Mouse (Mus musculus): ENCODE results near the gene Zfp775.
A peak's percentile ranks its signal among the peaks of the same experiment; 100 is the strongest.

Gene Zfp775

DNA sequence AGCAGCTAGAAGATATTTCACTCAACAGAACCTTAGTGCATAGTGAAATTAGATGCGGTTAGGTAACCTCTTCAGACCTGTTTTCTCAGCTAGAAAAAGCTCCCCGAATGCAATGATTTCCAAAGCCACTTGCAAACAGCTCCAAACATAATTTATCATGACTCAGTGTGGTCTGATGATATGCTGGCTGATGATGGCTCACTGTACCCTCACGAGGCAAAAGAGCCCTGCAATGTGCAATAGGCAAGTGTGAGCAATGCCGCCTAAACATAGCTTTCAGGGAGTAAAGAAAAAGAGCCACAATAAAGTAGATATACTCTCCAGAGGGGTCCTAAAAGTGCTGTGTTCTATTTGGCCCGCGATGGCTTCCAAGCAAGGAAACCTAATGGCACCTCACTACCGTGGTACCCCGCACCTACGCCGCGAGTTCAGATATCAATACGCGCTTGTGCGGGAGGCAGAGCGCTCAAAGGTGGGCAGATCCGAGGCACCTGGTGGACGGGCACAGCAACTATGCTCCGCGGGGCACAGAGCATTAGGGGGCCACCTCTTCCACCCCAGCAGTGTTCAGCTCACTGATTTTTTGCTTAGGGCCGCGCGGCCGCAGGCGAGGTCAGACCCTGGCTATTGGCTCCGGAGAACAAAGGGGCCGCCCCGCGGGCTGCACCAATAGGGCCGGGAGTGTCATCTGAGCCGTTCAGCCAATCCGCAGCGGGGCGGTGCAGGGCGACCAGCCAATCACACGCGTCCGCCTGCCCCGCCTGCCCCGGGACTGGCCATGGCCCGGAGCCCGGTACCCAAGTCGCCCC lies at the start of gene Zfp775:
TSS of gene Zfp775 (plus strand) at position 793 of the 809 bp plus-strand sequence.
- peak; percentile 99 for DNase-seq

DNA sequence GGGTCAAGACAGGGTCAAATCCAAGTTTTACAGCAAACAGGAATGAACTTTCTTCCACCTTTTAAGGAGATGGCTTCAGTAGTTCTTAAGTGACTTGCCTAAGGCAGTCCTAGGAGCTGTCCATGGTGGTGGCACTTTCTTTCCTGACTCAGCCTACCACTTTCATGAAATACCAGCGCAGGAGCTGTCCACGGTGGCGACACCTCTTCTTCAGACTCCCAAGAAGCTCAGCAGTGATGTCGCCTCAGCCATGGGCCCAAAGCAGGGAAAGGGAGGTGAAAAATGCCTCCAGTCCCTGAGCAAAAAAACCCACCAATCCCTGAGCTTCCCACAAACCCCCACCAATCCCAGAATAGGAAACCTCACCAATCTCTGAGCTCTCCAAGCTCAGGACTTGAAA lies 48.9 kb upstream of the Zfp775 start:
- no peak for DNase-seq

- DNase-seq = peak in 1 of 2 experiments; percentile 45
These were observed 48.0 kb upstream of the Zfp775 start for GRCm38 (mm10) chr6:48553819-48554218.

DNA sequence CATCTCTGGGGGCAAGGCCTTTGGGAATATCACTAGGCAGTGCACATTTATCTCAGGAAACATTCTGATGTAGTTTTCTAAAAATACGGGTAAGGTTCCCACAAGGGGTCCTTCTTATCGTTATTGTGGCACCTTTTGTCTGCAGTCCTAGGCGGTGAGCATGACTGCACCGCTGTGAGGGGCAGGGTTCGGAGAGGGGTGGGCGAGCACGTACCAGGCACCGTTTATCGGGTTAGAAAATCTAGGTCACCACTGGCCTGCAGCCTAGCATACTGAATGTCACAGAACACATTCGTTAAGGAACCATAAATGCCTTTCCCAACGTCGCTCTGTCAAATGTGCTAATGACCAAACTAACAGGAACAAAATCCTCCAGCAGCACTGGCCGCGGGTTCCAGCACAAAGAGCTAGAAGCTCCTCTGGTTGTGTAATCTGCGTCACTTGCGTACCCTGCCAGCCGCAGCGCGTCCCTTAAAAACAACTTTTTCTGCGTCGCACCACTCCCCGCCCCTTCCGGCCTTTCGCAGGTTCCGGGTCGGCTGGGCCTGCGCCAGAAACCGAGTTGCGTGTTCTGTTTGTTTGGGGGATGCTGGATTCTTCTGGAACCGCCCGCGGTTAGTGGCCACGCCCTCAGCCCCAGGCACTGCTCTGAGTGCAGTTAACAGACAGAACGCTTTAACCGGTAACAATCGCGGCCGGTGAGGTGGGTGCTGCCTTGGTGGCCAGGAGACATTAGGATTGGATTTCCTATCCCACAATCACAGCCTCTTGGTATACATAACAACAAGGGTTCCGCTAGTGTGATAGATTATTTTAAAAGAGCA lies 47.4 kb upstream of the Zfp775 start, which contains the start of gene Lrrc61:
TSS of gene Lrrc61 (plus strand) at position 517 of the 824 bp plus-strand sequence.
- peak; percentile 99 for DNase-seq

- DNase-seq = peak in 1 of 2 experiments; percentile 72
These were observed 46.6 kb upstream of the Zfp775 start for GRCm38 (mm10) chr6:48555104-48555890.

GRCm38 (mm10) chr6:48555956-48556355 lies 45.9 kb upstream of the Zfp775 start:
- no peak for DNase-seq

DNA sequence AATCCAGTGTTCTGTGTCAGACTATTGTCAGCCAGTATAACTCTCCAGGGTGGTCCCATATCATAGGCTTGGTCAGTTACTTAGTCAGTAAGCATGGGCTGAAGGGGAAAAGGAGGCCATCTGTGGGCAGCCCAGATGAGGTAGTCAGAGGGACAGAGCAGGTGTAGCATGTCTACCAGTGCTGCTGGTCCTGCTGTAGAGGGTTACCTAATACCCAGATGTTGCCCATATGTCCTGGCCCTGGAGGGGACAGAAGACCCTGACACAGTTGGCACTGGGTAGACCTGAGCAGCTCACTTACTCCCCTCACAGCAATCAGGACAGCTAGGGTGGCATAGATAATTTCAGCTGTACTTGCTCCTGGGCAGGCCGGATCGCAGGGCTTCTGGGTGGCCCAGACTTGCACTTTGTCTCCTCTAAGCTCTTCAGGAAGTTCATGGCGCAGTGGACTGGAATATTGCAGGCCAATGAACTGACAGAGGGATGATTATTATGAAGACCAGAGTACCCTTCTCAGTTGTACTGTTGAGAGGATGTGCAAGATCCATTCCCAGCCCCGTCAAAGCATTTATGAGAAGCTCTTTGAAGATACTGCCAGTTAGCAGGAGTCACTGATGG lies 36.1 kb upstream of the Zfp775 start:
- no peak for DNase-seq

DNA sequence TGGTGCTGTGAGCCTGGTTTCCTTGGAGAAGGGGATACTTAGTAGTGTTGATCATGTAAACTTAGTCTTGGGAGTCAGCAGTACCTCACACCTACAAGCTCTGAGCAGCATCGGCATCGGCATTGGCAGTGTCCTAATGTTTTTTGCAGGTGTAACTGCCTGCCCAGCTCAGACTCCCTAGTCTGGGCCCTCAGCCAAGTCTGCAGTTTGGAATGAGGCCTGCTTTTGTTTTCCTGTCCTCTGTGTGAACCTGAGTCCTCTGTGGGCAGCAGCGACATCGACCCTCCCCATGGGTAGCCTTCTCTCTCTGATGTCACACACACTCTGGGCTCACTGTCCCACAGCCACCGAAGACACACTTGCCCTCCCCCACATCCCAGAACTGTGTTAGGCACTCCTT lies 35.6 kb upstream of the Zfp775 start:
- DNase-seq = peak; percentile 68 to 78

DNA sequence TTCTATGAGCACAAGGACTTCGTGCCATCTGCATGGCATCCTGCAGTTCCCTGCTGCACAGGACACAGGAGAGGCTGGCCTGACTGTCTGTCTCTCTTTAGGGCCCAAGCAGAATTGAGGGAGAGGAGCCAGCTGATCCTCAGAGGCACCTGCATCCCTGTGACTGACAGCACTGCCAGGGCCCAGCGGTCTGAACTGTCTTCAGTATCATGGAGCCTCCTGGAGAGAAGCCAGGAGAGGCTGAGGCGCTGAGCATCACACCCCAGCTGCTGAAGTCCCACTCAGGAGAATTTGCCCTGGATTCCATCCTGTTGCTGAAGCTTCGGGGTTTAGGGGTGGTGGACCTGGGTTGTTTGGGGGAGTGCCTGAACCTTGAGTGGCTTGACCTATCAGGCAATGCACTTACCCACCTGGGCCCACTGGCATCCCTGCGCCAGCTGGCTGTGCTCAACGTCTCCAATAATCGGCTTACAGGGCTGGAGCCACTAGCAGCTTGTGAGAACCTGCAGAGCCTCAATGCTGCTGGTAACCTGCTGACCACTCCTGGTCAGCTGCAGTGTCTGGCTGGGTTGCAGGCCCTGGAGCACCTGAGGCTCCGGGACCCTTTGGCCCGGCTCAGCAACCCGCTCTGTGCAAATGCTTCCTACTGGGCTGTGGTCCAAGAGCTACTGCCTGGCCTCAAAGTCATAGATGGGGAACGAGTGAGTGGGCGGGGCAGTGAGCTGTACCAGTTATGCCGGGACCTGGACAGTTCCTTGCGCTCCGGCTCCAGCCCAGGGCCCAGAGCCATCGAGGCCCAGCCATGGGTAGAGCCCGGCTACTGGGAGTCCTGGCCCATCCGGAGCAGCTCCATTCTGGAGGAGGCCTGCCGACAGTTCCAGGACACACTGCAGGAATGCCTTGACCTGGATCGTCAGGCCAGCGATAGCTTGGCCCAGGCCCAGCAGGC lies 33.6 kb upstream of the Zfp775 start:
- peak; percentile 65 to 71 for DNase-seq

DNA sequence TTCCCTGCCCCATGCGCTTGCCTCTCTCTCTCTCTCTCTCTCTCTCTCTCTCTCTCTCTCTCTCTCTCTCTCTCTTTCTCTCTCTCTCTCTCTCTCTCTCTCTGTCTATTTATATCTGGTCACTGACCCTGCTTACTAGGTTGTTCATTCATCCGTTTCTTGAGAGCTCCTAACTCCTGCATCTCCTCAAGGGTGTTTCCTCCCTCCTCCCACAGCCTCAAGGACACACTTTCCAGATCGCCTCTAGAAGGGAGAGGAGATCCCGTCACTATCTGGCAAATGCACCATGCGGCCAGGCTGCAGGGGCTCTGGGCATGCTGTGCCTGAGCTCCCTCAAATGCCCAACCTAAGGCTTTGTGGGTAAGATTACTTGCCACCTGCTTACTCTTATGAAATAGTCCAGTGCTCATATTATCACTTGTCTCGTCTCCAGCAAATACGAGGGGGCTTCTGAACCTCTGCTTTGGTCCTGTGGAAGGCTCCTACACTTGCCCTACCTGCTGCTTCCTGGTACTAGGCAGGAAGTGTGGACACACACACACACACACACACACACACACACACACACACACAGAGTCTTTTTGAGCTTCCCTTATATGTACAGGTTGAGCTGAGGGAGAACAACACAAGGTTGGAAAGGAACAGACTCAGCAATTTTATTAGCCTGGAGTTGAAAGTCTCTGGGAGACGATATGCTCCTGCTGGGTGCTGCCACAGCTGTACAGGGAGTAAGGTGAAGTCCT lies 32.6 kb upstream of the Zfp775 start:
- DNase-seq = peak; percentile 25 to 30

DNA sequence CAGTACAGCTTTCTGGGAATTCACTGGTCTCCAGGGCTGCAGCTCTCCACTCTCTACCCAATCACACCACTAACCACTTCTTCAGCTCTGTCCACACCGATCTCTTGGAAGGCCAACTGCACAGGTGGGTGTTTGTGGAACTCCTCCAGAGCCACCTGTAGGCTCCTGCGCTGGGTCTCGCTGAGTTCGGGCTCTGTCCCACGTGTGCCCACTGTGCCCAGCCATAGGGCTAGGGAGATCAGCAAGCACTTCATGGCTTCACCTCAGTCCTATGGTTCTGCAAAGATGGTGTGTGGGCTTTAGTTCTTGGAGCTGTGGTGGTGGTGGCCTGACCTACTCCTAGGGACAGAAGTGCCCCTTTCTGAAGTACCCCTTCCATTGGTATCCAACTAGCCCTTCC lies 29.8 kb upstream of the Zfp775 start:
- DNase-seq = no peak

GRCm38 (mm10) chr6:48572572-48573061 lies 29.2 kb upstream of the Zfp775 start, which contains the start of gene Rarres2:
Gene Rarres2, minus strand, starts transcription at chr6:48572789.
- no peak for DNase-seq

- no peak for DNase-seq
These were observed 28.6 kb upstream of the Zfp775 start for GRCm38 (mm10) chr6:48573280-48573679.

DNA sequence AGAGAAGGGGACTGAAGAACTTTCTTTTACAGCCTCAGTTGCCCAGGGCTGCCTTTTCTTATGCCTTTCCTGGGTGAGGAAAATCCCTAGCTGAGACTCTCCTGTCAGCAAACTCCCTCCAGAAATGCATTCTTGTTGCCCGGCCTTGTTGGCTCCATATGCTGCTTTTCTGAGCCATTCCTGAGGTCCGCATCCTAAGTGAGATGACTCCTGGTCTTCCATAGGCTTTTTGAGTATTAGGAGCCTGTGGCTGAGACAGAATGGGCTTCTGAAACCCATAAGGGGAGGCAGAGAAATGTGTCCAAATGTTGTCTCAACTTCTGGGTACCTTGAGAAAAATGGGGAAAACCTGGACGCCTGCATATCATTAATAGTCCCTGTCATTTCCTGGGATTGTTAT lies 27.9 kb upstream of the Zfp775 start:
- no peak for DNase-seq

DNA sequence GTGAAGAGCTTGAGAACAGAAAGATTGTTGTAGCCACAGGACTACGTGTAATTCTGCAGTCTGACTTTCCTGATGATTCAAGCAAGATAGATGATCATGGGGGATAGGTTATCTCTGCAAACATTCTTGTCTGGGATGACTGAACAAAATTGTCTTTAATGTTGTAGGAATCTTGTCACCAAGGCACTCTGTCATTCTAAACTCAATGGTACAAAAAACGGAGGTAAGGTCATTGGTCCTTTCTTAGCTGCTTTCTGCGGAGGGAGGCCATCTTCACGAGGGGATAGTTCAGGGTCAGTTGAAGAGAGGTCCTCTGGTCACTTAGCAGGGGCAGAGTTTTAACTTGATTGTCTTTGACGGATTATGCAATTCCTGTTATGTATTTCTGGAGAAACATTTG lies 23.1 kb upstream of the Zfp775 start:
- no peak for DNase-seq

DNA sequence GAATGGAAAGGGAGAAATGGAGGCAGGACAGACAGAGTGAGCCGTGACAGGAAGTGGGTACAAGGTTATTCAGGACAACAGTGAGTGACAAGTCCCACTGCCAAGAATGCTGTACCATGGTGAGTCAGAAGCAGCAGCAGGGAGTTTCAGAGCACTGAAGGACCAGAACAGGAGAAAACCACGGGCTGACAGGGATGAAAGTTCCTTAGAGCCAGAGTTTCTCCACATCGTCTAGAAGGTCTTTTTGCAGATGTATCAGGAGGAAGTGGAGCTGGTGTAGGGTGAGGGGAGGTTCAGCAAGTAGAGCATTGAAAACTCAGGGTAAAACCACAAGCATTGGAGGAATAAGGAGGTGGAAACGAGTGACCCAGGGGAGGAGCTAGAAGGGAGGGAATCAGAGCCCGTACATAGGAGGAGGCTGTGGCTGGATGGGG lies 22.6 kb upstream of the Zfp775 start:
- DNase-seq = no peak

DNA sequence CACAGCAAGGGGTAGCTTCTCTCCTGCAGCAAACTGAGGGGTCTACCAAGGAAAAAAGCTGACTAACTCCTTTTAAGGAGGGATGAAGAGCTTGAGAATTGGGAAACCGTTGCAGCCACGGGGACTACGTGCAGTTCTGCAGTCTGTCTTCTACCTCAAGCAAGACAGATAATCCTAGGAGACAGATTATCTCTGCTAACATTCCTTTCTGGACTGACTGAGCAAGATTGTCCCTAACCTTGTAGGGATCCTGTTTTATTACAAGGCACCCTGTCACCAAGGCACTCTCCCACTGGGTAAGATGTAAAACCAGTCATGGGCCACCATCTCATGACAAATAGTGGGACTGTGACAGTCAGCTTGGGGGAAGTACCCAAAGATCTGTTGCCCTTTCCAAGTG lies 20.6 kb upstream of the Zfp775 start:
- DNase-seq = no peak

GRCm38 (mm10) chr6:48582037-48582436 lies 19.8 kb upstream of the Zfp775 start:
- peak; percentile 35 to 60 for DNase-seq

GRCm38 (mm10) chr6:48589194-48589750 lies 12.6 kb upstream of the Zfp775 start, which contains the start of gene Gm45021:
Gene Gm45021, plus strand, starts transcription at chr6:48589610.
- DNase-seq = no peak

Measured in cerebellum, postnatal 25 days (tissue).